Mouse (Mus musculus) heart, adult 2 months (tissue): ENCODE measurements around the gene Atrn. TPM values are rescaled to one million over a fixed set of nuclear protein-coding genes. Genes with fewer than 3 reads are reported as not detected.

Experiments
- DNase-seq, 2 experiments: peaks; one replicate each; pipeline ENCODE4 v3.0.0; 2021
- H3K27ac ChIP-seq: fragments of 200-600 bp; 2 replicates; pipeline ENCODE4 v1.8.1; 2022
- H3K27me3 ChIP-seq: fragments of 200-500 bp; 2 replicates; pipeline ENCODE4 v1.6.1; 2012; ENCODE audit warnings: mild to moderate bottlenecking, low read length, inconsistent platforms, mixed read lengths; ENCODE audit not compliant: control insufficient read depth, insufficient read depth
- H3K36me3 ChIP-seq: fragments of 200-500 bp; 2 replicates; pipeline ENCODE4 v1.6.1; 2012; ENCODE audit warnings: low read length, inconsistent platforms; ENCODE audit not compliant: control insufficient read depth, insufficient read depth
- H3K4me1 ChIP-seq: fragments of 200-500 bp; 2 replicates; pipeline ENCODE4 v1.6.1; 2011; ENCODE audit warnings: low read length; ENCODE audit not compliant: control insufficient read depth, insufficient read depth
- H3K4me3 ChIP-seq: fragments of 200-600 bp; 2 replicates; pipeline ENCODE4 v1.8.1; 2022
- H3K79me2 ChIP-seq: fragments of 200-500 bp; replicated peaks from 2 replicates; pipeline ENCODE4 v1.6.1; 2012; ENCODE audit warnings: mild to moderate bottlenecking, inconsistent platforms, low read length, moderate library complexity, mixed read lengths; ENCODE audit not compliant: control insufficient read depth, insufficient read depth
- H3K9ac ChIP-seq: fragments of 200-500 bp; 2 replicates; pipeline ENCODE4 v1.6.1; 2012; ENCODE audit warnings: low read depth, mild to moderate bottlenecking, control low read depth, inconsistent platforms, low read length, mixed read lengths
- CTCF ChIP-seq: fragments of 200-600 bp; IDR thresholded peaks from 2 replicates; pipeline ENCODE4 v1.8.1; 2022; ENCODE audit warnings: antibody characterized with exemption, mild to moderate bottlenecking, moderate library complexity
- EP300 ChIP-seq: fragments of 200-500 bp; IDR thresholded peaks from 2 replicates; pipeline ENCODE4 v1.6.1; 2011; ENCODE audit warnings: low read depth, low read length, control low read depth; ENCODE audit not compliant: insufficient read depth
- POLR2A ChIP-seq: fragments of 200-500 bp; IDR thresholded peaks from 2 replicates; pipeline ENCODE4 v1.6.1; 2011; ENCODE audit warnings: mild to moderate bottlenecking, low read depth, low read length, control low read depth; ENCODE audit not compliant: insufficient read depth
- WGBS: fragments of 180-500 bp; shearing (Covaris S2); methylation state at CpG from one replicate; pipeline ENCODE4 v1.1.7; 2018; 5-methylcytosine and 5-hydroxymethylcytosine counted together
- intact Hi-C: fragments of 180-260 bp; cut with DNase I; formaldehyde crosslinking; loops from one replicate; pipeline ENCODE4 v1.15.1; 2025
- polyA plus RNA-seq: library from polyadenylated mRNA; depleted of rRNA; stranded (reverse); fragments of >200 nt; gene quantifications from 2 replicates; pipeline ENCODE4 v1.2.3, GENCODE M21; 2012
- total RNA-seq, 2 experiments: library from RNA; stranded (reverse); gene quantifications; 2 replicates each; pipeline ENCODE4 v1.2.3; 2021

Gene Atrn
- total and polyA plus RNA-seq, 3 experiments = 8.2 to 24.0 (median 23.8) TPM

- Histone ChIP-seq H3K79me2 (peaks cover 6% of the 10 kb centered on the region; the same call in 1 of the 2 replicates), H3K4me3 (no peak overlapping the region), H3K27ac (no peak overlapping the region), H3K36me3 (peaks cover 7% of the 10 kb centered on the region; the same call in 1 of the 2 replicates), H3K9ac (no peak overlapping the region), H3K27me3 (no peaks in the 10 kb centered on the region), H3K4me1 (peaks cover 1% of the 10 kb centered on the region)
- intact Hi-C loops = no loop called here
- DNase-seq = no peak
- WGBS = 68% methylated on average over 3 of the region's 3 CpGs
- no peak for TF ChIP-seq POLR2A
- no peak for TF ChIP-seq EP300
- TF ChIP-seq CTCF = no peak
These were observed 10.3 kb downstream of the Atrn start for GRCm38 (mm10) chr2:130916521-130917147.

GRCm38 (mm10) chr2:130917686-130918085, 11.4 kb downstream of the Atrn start:
- Histone ChIP-seq H3K9ac (no peak overlapping the region), H3K27me3 (no peaks in the 10 kb centered on the region), H3K79me2 (peaks cover 6% of the 10 kb centered on the region; the same call in 1 of the 2 replicates), H3K27ac (no peak overlapping the region), H3K36me3 (peaks cover 7% of the 10 kb centered on the region; the same call in 1 of the 2 replicates), H3K4me1 (peaks cover 1% of the 10 kb centered on the region), H3K4me3 (no peak overlapping the region)
- intact Hi-C loops = no loop called here
- DNase-seq = no peak
- TF ChIP-seq POLR2A = no peak
- TF ChIP-seq CTCF = no peak
- TF ChIP-seq EP300 = no peak
- 84% methylated on average over 1 of the region's 1 CpGs for WGBS

DNA sequence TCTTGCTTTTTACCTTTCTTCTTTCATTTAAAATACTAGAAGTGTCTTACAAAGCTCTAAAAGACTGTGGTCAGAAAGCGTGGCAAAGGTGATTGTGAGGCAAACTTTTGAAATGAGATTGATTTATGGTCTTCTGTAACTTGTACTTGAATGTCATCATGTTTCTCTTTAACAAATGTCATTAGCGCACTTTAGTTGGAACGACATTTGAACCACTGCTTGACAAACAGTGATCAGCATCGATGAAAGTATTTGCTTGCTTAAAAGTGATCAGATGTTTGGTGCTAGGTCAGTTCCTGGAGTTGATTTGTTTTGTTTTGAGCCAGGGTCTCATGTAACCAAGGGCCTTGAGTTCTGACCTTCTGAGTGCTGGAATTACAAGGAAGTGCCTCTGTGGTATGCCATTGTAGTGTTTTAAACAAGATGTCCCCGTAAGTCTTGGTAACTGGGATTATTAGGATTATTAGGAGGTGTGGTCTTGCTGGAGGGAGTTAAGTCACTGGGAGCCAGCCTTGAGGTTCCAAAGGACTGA, 12.8 kb downstream of the Atrn start:
- peaks cover 10% of the 10 kb centered on the region; the same call in 1 of the 2 replicates for H3K79me2 ChIP-seq
- no peak for DNase-seq
- H3K4me3 ChIP-seq = no peak overlapping the region
- no peak overlapping the region for H3K27ac ChIP-seq
- no peaks in the 10 kb centered on the region for H3K27me3 ChIP-seq
- peaks cover 1% of the 10 kb centered on the region for H3K4me1 ChIP-seq
- 82% methylated on average over 5 of the region's 5 CpGs for WGBS
- no peak overlapping the region for H3K9ac ChIP-seq
- intact Hi-C loops = no loop called here
- TF ChIP-seq EP300 = no peak
- no peak for TF ChIP-seq POLR2A
- no peak for TF ChIP-seq CTCF
- H3K36me3 ChIP-seq = peaks cover 5% of the 10 kb centered on the region; the same call in 1 of the 2 replicates

DNA sequence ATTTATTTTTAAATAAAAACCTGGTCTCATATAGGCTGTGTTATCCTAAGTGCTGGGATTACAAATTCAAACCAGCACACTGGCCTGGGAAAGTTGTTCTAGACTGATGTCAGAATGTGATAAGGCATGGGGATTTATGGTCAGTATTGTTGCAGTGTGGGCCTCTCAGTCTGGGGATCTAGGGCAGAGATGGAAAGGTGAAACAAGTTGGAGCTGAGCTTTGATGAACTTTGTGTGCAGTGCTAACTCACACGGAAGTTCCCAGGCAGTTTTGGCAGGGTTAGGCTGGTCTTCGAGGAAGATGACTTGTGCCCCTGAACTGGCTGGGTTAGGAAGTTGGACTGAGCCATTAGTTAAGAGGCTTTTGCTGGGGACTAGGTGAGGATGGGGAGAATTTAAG, 18.7 kb downstream of the Atrn start:
- TF ChIP-seq CTCF (no peak), POLR2A (no peak), EP300 (no peak)
- DNase-seq = no peak
- no peak overlapping the region for H3K9ac ChIP-seq
- 69% methylated on average over 2 of the region's 2 CpGs for WGBS
- no peaks in the 10 kb centered on the region for H3K27me3 ChIP-seq
- H3K4me3 ChIP-seq = no peak overlapping the region
- no peaks in the 10 kb centered on the region; the same call in 1 of the 2 replicates for H3K4me1 ChIP-seq
- no peak overlapping the region for H3K27ac ChIP-seq
- intact Hi-C loops = no loop called here
- no peaks in the 10 kb centered on the region for H3K36me3 ChIP-seq
- H3K79me2 ChIP-seq = peaks cover 8% of the 10 kb centered on the region

DNA sequence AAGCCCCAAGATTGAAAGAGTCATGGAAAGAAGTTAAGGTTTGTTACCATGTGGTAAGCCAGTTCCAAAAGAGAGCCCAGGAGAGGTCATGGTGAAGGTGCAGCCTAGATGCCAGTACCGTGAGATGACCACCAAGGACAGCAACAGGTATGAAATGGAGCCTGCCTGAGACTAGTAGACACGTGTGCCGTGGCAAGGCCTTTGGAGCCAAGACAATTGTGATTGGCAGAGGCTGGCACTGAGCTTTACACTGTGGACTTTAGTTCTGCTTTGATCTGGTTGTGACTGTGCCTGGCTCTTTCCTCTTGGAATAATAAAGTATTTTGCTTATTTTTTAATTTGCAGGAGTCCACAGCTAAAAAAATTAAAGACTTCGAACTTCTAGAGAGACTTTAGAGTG, 21.7 kb downstream of the Atrn start:
- no peak overlapping the region for H3K27ac ChIP-seq
- H3K9ac ChIP-seq = no peak overlapping the region
- TF ChIP-seq CTCF = no peak
- TF ChIP-seq EP300 = no peak
- no peak for TF ChIP-seq POLR2A
- intact Hi-C loops = no loop called here
- 86% methylated on average over 4 of the region's 4 CpGs for WGBS
- no peak overlapping the region for H3K4me3 ChIP-seq
- peaks cover 7% of the 10 kb centered on the region for H3K79me2 ChIP-seq
- no peaks in the 10 kb centered on the region for H3K36me3 ChIP-seq
- H3K4me1 ChIP-seq = no peaks in the 10 kb centered on the region; the same call in 1 of the 2 replicates
- no peak for DNase-seq
- H3K27me3 ChIP-seq = no peaks in the 10 kb centered on the region

- Histone ChIP-seq H3K36me3 (no peaks in the 10 kb centered on the region), H3K79me2 (peaks cover 7% of the 10 kb centered on the region), H3K4me3 (no peak overlapping the region), H3K4me1 (no peaks in the 10 kb centered on the region; the same call in 1 of the 2 replicates), H3K27ac (no peak overlapping the region), H3K27me3 (no peaks in the 10 kb centered on the region), H3K9ac (no peak overlapping the region)
- intact Hi-C loops = no loop called here
- no peak for DNase-seq
- TF ChIP-seq POLR2A (no peak), EP300 (no peak), CTCF (no peak)
These were observed 22.2 kb downstream of the Atrn start for GRCm38 (mm10) chr2:130928530-130928929.

DNA sequence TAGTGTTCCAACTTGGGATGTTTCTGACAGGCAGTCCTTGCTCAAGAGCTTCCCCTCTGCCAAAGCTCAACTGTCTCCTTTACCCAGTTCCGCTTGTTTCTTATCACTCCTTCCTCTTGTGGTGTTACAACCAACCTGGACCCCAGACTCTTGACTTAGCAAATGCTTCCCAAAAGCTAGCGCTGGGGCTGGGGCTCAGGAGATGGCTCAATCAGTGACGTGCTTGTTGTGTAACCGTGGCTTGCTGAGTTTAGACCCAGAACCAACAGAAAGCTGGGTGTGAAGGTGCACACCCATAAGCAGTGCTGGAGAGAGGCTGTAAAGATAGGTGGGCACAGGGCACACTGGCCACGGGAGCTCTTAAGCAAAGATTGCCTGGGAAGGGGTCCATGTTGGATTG, 23.7 kb downstream of the Atrn start:
- Histone ChIP-seq H3K9ac (no peak overlapping the region), H3K36me3 (no peaks in the 10 kb centered on the region), H3K79me2 (peaks cover under 1% of the 10 kb centered on the region), H3K4me3 (no peak overlapping the region), H3K27ac (no peak overlapping the region), H3K4me1 (no peaks in the 10 kb centered on the region), H3K27me3 (no peaks in the 10 kb centered on the region)
- intact Hi-C loops = no loop called here
- TF ChIP-seq POLR2A = no peak
- no peak for TF ChIP-seq CTCF
- TF ChIP-seq EP300 = no peak
- no peak for DNase-seq
- 87% methylated on average over 5 of the region's 5 CpGs for WGBS
